10 mouse cellular contexts compared by ENCODE assay signal in the genomic region with DNA sequence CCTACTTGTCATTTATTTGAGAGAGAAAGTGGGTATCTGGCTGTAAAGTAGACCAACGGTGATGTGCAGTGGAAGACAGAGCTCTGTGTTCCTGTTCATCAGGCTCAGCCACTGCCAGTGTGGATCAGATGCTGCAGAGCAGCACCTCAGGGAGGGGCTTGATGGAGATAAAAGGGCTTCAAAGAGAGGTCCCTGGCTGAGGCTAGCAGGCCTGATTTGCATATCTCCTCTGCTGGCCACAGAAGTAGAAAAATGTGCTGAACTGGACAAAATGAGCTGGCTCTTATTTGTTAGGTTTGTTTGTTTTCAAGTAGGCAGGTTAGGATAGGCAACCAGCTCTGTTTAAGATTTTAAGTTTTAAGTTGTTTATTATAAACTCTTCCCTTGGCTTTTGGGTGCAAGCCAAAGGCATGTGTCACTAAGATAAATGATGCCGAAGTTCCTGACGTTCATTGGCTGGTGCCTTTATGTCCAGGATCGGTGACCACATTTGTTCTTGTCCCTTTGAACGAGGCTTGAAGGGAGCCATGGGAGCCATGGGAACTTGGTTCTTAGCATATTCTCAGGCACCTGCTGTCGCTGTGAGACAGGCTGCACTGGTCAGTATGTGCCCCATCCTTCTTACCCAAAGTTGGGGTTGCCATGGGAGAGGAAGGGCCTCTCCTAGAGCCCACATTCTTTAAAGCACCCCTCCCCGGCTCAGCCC.
A peak's percentile ranks its signal among the peaks of the same experiment; 100 is the strongest.
DNase-seq lines count a peak whose midpoint lies in the region; ATAC-seq and TF ChIP-seq lines count a peak whose summit lies in the region.
"Had no signal": no experiment of that assay in that cellular context is flagged by ENCODE, and none has a peak within 500 bp of the region (broad histone marks: within the 10 kb centered on the region; RNA-seq: fewer than 3 reads in every experiment).

No protein-coding gene starts in this region.

- H3K9me3 ChIP-seq in intestine, embryonic 16.5 days (ENCODE audit: control insufficient read depth, low read length) = no peaks in the 10 kb centered on the region
- H3K9me3 ChIP-seq in midbrain, postnatal 0 days (ENCODE audit: low read length) = no peaks in the 10 kb centered on the region

- no peak overlapping the region for H3K9ac ChIP-seq in intestine, embryonic 16.5 days (ENCODE audit: low read depth, low read length)
- H3K9ac ChIP-seq in midbrain, postnatal 0 days (replicated peaks; ENCODE audit: low read length, poor library complexity, severe bottlenecking) = no peak overlapping the region

- H3K27me3 ChIP-seq in intestine, embryonic 16.5 days (replicated peaks; ENCODE audit: control insufficient read depth, insufficient read depth, low read length) = no peaks in the 10 kb centered on the region
- H3K27me3 ChIP-seq in midbrain, postnatal 0 days (ENCODE audit: insufficient read depth, low read length) = no peaks in the 10 kb centered on the region

- 26% methylated on average over 7 of the region's 7 CpGs for WGBS in intestine, embryonic 16.5 days
- WGBS in midbrain, postnatal 0 days = 33% methylated on average over 7 of the region's 7 CpGs

- intact Hi-C loops in left cerebral cortex, postnatal 4 days (cut with DNase I) = no loop called here

- ATAC-seq in intestine, embryonic 16.5 days = peak; percentile 23
- ATAC-seq in midbrain, postnatal 0 days (ENCODE audit: low FRiP score) = peak; percentile 33; the same call in 1 of the 2 replicates

- TF ChIP-seq CTCF in midbrain, postnatal 0 days (IDR thresholded peaks at IDR 0.05) = no peak

- no peaks in the 10 kb centered on the region for H3K36me3 ChIP-seq in intestine, embryonic 16.5 days (ENCODE audit: control insufficient read depth, insufficient read depth, low read length)
- H3K36me3 ChIP-seq in midbrain, postnatal 0 days (ENCODE audit: insufficient read depth, low read length) = no peaks in the 10 kb centered on the region; the same call in 1 of the 2 replicates

- no peak overlapping the region for H3K4me2 ChIP-seq in intestine, embryonic 16.5 days (ENCODE audit: low read depth, low read length)
- H3K4me2 ChIP-seq in midbrain, postnatal 0 days (ENCODE audit: low read depth, low read length, poor library complexity, severe bottlenecking) = no peak overlapping the region

- DNase-seq in left cerebral cortex, postnatal 4 days = peak; percentile 14
- no peak for DNase-seq in left cerebral cortex, adult 18-20 months (ENCODE audit: low spot score in 2 of 2)
- peak; percentile 61 for DNase-seq in embryo, embryonic 10 days (ENCODE audit: low spot score)
- peak; percentile 75 for DNase-seq in midbrain, postnatal 0 days (ENCODE audit: low spot score)
- no peak for DNase-seq in layer of hippocampus, postnatal 36 days
- no peak for DNase-seq in thymus, adult 18-20 months
- DNase-seq in thymus, postnatal 36 days = no peak
- DNase-seq: cerebellum, postnatal 14 days; gastrocnemius, postnatal 25 days had no signal

- H3K4me1 ChIP-seq in intestine, embryonic 16.5 days (ENCODE audit: control insufficient read depth, insufficient read depth, low read length) = peaks cover 38% of the 10 kb centered on the region
- H3K4me1 ChIP-seq in midbrain, postnatal 0 days (ENCODE audit: insufficient read depth, low read length) = peaks cover 16% of the 10 kb centered on the region; the same call in 1 of the 2 replicates

- H3K27ac ChIP-seq in intestine, embryonic 16.5 days (ENCODE audit: low read length) = peak overlapping the region; percentile 49; the same call in 1 of the 2 replicates
- H3K27ac ChIP-seq in midbrain, postnatal 0 days (ENCODE audit: low read depth, low read length) = 0 out of 2 replicates have a peak overlapping the region, but pooled peaks have one; percentile 43

- H3K4me3 ChIP-seq in intestine, embryonic 16.5 days (ENCODE audit: low read length) = no peak overlapping the region
- no peak overlapping the region for H3K4me3 ChIP-seq in midbrain, postnatal 0 days (ENCODE audit: low read depth, low read length)

Comparison
In these comparisons a context has a peak if more than half of its experiments do, and no peak if none do; other contexts are left out.
1. DNase-seq: peak in left cerebral cortex, postnatal 4 days (single experiment), embryo, embryonic 10 days (single experiment) and midbrain, postnatal 0 days (single experiment); none in left cerebral cortex, adult 18-20 months (0 of 2), layer of hippocampus, postnatal 36 days (0 of 2), thymus, adult 18-20 months (0 of 2) and thymus, postnatal 36 days (0 of 2).